Mouse (Mus musculus): ENCODE data around the gene Prss38.

The Prss38 gene

GRCm38 (mm10) chr11:59375475-59375874 is at the start of gene Prss38:
Gene Prss38, minus strand, starts transcription at chr11:59375657.
- DNase-seq (ENCODE audit: low read depth, low spot score): no peak

DNA sequence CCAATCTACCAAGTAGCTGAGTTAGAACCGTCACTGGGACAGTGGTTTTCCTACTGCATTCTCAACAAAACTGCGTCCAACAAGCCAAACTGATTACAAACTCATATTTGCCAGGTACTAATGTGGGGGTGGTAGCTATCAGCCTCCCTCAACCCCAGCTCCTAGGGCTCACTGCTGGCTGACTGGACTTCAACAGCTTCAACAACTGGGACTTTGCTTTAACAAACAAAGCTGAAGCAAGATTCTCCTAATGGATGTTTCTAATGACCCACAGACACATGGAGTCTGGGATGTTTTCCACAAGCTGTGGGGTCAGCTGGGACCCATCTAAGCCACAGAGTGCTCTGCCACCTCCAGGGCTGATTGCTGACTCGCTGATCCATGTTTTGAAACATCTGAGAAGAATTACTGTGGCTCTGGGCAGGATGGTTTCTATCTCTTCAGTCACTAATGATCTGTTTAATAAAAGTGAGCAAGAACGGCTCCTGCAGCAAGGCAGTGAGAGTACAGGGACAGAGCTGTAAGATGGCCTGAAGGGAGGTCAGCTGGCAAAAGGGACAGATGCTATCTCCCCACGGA is 47.6 kb upstream of the Prss38 start:
- DNase-seq (ENCODE audit: low read depth, low spot score): no peak

GRCm38 (mm10) chr11:59421967-59422366 is 46.5 kb upstream of the Prss38 start:
- no peak for DNase-seq (ENCODE audit: low read depth, low spot score)

DNA sequence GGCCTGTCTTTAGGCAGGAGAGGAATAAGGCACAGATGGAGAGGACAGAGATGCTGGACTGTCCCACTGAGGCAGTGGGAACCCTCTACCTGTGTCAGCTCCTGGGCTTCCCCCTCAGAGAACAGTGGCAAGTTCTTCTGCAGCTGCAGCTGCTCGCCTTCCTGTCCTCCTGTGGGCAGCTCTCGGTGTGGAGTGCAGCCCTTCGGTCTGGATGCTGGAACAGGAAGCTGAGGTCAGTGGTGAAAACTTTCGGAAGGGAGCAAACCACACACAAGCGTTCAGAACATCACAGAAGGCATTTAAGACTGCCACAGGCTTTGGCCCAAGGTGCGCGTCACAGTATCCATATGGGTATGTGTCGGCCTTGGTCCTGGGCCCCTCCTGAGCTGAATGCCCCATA is 46.0 kb upstream of the Prss38 start:
- no peak for DNase-seq (ENCODE audit: low read depth, low spot score)

DNA sequence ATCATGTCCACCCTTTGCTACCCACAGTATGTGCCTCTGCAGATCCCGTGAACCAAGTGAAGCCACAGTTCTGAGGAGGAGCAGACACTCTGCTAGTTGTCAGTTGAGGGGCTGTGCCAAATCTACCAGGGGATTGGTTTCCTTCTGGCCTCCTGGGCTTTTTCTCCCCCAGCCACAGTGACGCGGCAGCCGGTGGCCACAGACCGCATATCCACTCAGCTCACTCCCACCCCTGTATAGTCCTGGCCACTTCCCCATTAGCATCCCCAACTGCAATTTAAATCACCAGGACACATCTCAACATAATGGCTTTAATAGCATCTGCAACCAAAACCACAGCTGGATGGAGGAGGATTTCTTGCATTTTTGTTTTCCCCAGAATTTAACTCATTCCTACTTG is 43.3 kb upstream of the Prss38 start:
- no peak for DNase-seq (ENCODE audit: low read depth, low spot score)

- DNase-seq (ENCODE audit: low read depth, low spot score): no peak
Measured at GRCm38 (mm10) chr11:59412999-59413863, 37.8 kb upstream of the Prss38 start.

GRCm38 (mm10) chr11:59412058-59412457 is 36.6 kb upstream of the Prss38 start:
- no peak for DNase-seq (ENCODE audit: low read depth, low spot score)

GRCm38 (mm10) chr11:59410851-59411250 is 35.4 kb upstream of the Prss38 start:
- no peak for DNase-seq (ENCODE audit: low read depth, low spot score)

GRCm38 (mm10) chr11:59405761-59406160 is 30.3 kb upstream of the Prss38 start:
- DNase-seq (ENCODE audit: low read depth, low spot score): no peak

- no peak for DNase-seq (ENCODE audit: low read depth, low spot score)
Measured at GRCm38 (mm10) chr11:59400876-59401275, 25.4 kb upstream of the Prss38 start.

DNA sequence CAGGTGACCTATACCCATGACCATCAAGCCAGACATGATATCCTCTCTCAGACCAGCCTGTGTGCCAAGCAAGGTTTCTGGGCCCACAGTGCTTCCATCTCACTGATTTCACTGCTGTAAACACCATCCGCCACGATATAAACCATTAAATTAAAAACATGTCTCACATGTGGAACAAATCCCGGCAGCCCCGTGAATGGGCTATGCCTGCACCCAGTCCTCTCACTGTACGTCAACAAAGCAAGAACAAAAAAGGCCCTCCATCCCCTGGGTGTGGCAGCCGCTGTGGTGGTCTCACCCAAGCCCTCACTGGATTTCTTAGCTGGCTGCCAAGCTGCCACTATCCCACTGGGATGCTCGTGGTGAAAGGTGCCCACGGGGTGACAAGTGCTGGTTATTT is 24.4 kb upstream of the Prss38 start:
- DNase-seq (ENCODE audit: low read depth, low spot score): no peak

DNA sequence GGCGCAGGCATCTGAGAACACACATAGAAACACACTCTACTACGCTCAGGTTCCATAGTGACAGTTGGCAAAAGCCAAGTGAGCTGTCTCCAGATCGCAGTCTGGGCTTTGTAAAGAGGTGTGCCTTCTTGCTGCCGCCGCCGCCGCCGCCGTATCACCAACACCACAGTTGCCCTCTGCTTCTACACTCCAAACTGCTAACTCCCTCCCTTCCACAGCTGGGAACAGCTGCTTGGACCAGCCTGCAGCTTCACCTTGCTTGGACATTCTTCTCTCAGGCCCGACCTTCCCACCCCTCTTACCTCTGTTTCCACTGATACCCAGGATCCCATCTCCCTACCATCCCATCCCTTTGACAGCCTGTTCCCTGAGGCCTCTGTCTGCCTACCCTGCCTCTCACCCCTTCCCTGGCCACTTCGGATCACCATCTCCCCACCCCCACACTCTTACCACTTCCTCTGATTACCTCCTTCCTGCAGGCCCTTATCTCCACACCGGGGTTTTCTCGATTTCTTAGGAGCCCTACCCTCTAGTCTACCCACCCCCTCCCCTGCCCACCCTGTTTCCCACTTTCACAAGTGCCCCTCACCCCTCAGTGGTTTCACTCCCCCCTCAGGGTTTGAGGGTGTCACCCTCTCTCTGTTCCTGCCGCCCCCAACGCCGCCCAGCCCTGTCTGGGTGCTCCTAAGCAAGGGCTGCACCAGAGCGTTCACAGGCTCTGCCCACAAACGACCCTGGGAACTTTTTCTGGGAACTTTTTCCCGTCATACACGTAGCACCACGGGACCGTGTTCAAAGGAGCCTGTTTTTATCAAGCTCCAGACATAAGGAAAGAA is 22.3 kb upstream of the Prss38 start:
- no peak for DNase-seq (ENCODE audit: low read depth, low spot score)

DNA sequence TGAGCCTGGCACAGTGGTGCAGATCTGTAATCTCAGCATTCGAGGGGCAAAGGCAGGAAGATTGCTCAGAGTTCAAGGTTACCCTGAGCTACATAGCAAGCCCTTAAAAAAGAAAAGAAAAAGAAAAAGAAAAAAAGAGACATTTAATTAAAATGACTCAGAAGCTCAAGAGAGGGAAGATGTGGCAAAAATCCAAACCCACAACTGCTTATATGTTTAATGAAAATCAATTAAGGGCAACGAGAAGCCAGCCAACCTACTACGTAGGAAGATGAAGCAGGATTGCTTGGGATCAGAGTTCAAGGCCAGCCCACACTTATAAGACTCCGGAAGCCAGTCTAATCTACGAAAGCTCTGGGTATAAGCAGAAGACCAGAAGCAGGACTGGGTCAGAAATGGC is 19.0 kb upstream of the Prss38 start:
- no peak for DNase-seq (ENCODE audit: low read depth, low spot score)

DNA sequence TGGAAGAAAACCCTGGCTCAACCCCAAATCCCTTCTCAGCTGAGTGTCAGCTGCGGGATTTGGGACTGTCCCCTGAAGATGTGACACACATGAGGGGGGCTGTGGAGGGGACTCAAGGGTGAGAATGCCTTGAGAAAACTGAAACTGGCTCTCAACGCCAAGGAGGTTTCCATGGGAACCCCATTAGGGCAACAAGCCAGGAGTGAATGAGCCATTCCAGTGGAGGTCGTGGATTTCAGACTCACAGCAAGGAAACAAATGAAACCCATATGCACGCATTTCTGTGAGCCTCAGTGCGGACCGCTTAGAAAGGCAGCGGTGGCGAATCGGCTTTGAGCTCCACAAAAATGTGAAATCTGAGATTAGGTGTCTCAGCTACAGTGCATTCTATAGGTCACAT is 18.1 kb upstream of the Prss38 start:
- DNase-seq (ENCODE audit: low read depth, low spot score): peak; percentile 91

DNA sequence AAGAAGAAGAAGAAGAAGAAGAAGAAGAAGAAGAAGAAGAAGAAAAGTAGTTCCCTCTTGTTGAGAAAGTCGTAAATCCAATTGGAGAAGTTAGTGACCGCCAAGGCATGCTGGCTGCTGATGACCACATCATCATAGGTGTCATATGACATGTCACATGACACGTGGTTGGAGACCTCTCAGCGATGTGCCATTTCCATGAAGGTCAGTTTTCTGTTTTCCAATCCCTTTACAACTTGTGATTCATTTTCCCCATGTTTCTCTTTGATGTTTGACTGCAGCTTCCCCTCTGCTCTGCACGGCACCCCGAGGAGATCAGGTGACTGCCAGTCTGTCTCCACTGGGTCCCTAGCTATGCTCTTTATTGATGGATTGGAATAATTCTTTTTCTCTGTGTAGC is 16.8 kb upstream of the Prss38 start:
- no peak for DNase-seq (ENCODE audit: low read depth, low spot score)

DNA sequence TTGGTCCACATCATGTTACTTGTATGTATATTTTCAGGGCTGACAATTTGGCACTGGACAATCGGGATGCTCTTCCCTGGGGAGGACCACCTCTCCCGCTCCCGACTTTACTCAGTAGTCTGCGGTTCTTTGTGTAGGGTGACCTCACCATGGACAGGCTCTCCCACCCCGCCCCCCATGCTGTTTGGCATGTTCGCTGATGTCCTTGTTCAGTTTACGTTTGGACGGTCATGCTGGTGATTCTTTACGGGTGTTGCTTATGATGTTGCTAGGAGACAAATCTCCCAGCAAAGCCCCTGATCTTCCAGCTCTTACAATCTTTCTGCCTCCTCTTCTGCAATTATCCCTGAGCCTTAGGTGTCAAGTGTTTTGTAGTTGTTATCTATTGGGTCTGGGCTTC is 15.0 kb upstream of the Prss38 start:
- DNase-seq (ENCODE audit: low read depth, low spot score): no peak

GRCm38 (mm10) chr11:59389617-59390016 is 14.2 kb upstream of the Prss38 start:
- DNase-seq (ENCODE audit: low read depth, low spot score): no peak

DNA sequence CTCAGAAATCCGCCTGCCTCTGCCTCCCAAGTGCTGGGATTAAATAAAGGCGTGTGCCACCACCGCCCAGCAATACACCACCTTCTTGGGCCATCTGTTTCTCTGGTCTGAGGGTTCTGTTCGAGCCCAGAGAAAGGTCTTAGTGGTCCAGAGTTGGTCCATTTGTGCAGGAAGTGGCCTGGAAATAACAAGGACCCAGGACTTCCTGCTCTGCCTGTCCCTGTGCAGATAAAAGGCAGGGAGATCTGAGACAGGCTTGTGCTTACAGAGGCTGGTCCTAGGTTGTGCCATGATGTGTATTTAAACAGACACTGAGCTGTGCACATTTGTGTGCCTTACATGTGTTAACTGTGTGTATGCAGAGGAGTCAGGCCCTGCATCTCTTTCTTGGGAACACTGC is 13.3 kb upstream of the Prss38 start:
- no peak for DNase-seq (ENCODE audit: low read depth, low spot score)

DNA sequence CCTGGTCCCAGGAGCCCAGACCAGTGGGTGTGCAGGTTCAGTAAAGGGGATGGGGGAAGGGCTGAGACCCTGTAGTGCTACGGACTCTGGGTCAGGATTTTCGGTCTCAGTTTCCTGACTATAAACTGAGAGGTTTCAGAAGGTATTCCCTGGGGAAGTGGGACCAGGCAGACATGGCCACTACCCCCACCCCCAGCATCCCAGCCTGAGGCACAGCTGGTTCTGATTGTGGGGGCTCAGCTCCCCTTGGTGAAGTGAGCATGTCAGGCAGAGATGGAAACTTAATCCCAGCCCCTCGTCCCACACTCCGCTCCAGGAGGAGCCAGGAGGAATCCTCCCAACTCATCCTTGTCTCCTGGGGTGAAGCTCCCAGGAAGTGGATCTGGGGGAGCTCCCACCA is 12.0 kb upstream of the Prss38 start:
- no peak for DNase-seq (ENCODE audit: low read depth, low spot score)

DNA sequence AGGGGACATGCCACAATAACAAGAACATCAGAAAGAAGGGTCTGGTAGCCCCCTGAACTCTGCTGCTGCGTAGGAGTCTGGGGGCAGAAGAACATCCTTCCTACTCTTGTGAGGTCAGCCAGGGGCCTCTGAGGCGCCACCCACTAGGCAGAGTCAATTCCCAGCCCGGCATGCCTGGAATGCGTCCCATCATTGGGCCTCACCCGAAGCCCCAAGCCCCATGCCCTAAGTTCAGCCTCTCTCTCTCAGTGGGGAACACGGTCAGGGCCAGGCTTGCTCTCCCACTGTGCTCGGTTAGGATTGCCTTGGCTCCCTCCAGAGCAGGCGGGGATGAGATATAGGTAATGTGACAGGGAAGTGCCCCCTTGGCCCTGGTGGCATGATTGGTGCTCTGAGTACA is 9.7 kb upstream of the Prss38 start:
- no peak for DNase-seq (ENCODE audit: low read depth, low spot score)

DNA sequence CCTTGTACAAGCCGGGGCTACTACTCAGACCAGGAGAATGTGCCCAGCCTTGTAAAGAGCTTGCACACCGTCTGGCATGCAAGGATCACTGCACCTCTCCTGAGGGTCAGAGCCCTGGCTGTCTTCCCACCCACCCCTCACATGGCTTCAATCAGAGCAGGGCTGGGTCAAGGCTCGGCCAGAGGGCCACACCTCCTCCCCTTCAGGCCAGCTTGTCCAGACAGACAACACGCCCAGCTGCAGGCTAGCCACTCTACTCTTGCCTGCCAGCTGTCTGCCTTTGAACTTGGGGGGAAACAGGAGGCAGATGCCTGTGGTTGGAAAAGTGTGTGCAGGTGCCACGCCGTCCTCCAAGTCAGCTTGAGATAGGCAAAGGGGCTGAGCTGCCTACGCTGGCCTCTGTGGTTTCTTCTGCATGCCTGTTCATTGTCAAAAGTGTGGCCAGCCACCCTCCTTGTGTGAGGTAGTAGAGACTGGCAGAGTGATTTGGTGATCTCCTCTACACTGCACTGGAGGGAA is 9.0 kb upstream of the Prss38 start:
- DNase-seq (ENCODE audit: low read depth, low spot score): peak; percentile 52

DNA sequence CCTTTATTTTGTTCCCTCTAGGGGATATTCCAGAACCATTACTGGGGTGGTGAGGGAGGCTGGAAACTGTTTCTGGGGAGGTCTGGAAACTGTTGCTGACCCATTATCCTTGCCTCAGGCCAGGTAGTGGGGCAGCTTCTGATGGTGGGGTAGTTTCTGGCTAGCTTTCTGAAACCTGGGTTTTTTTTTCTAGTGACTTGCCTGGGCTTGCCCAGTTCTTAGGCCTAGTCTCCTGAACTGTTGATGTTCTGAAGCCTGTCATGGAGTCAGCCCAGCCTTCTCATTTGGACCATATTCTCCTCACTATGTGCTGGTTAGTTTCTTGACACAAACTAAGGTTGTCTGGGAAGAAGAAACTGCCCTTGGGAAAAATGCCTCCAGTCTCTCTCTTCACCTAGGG is 4.1 kb upstream of the Prss38 start:
- no peak for DNase-seq (ENCODE audit: low read depth, low spot score)
